Mouse (Mus musculus) heart, adult 2 months (tissue): ENCODE results near the gene Gan. TPM values are rescaled to one million over a fixed set of nuclear protein-coding genes. Genes with fewer than 3 reads are reported as not detected.

Experiments used
- DNase-seq, 2 experiments: peaks; one replicate each; pipeline ENCODE4 v3.0.0; 2021
- H3K27ac ChIP-seq: fragments of 200-600 bp; 2 replicates; pipeline ENCODE4 v1.8.1; 2022
- H3K27me3 ChIP-seq: fragments of 200-500 bp; 2 replicates; pipeline ENCODE4 v1.6.1; 2012; ENCODE audit warnings: mild to moderate bottlenecking, low read length, inconsistent platforms, mixed read lengths; ENCODE audit not compliant: control insufficient read depth, insufficient read depth
- H3K36me3 ChIP-seq: fragments of 200-500 bp; 2 replicates; pipeline ENCODE4 v1.6.1; 2012; ENCODE audit warnings: low read length, inconsistent platforms; ENCODE audit not compliant: control insufficient read depth, insufficient read depth
- H3K4me1 ChIP-seq: fragments of 200-500 bp; 2 replicates; pipeline ENCODE4 v1.6.1; 2011; ENCODE audit warnings: low read length; ENCODE audit not compliant: control insufficient read depth, insufficient read depth
- H3K4me3 ChIP-seq: fragments of 200-600 bp; 2 replicates; pipeline ENCODE4 v1.8.1; 2022
- H3K79me2 ChIP-seq: fragments of 200-500 bp; replicated peaks from 2 replicates; pipeline ENCODE4 v1.6.1; 2012; ENCODE audit warnings: mild to moderate bottlenecking, inconsistent platforms, low read length, moderate library complexity, mixed read lengths; ENCODE audit not compliant: control insufficient read depth, insufficient read depth
- H3K9ac ChIP-seq: fragments of 200-500 bp; 2 replicates; pipeline ENCODE4 v1.6.1; 2012; ENCODE audit warnings: low read depth, mild to moderate bottlenecking, control low read depth, inconsistent platforms, low read length, mixed read lengths
- CTCF ChIP-seq: fragments of 200-600 bp; IDR thresholded peaks from 2 replicates; pipeline ENCODE4 v1.8.1; 2022; ENCODE audit warnings: antibody characterized with exemption, mild to moderate bottlenecking, moderate library complexity
- EP300 ChIP-seq: fragments of 200-500 bp; IDR thresholded peaks from 2 replicates; pipeline ENCODE4 v1.6.1; 2011; ENCODE audit warnings: low read depth, low read length, control low read depth; ENCODE audit not compliant: insufficient read depth
- POLR2A ChIP-seq: fragments of 200-500 bp; IDR thresholded peaks from 2 replicates; pipeline ENCODE4 v1.6.1; 2011; ENCODE audit warnings: mild to moderate bottlenecking, low read depth, low read length, control low read depth; ENCODE audit not compliant: insufficient read depth
- WGBS: fragments of 180-500 bp; shearing (Covaris S2); methylation state at CpG from one replicate; pipeline ENCODE4 v1.1.7; 2018; 5-methylcytosine and 5-hydroxymethylcytosine counted together
- intact Hi-C: fragments of 180-260 bp; cut with DNase I; formaldehyde crosslinking; loops from one replicate; pipeline ENCODE4 v1.15.1; 2025
- long read RNA-seq: library from polyadenylated mRNA; stranded (forward); transcript quantifications from one replicate; pipeline ENCODE4 v2.0.0, GENCODE M21; 2021
- polyA plus RNA-seq: library from polyadenylated mRNA; depleted of rRNA; stranded (reverse); fragments of >200 nt; gene quantifications from 2 replicates; pipeline ENCODE4 v1.2.3, GENCODE M21; 2012; rRNA removed
- total RNA-seq, 2 experiments: library from RNA; stranded (reverse); gene quantifications; 2 replicates each; pipeline ENCODE4 v1.2.3; 2021

Gene Gan
- 1 to 10 TPM; 4.2 to 5.2 TPM for total RNA-seq
- 1.7 and 2.6 TPM in 2 replicates for polyA plus RNA-seq
- long read RNA-seq: 0 reads

DNA sequence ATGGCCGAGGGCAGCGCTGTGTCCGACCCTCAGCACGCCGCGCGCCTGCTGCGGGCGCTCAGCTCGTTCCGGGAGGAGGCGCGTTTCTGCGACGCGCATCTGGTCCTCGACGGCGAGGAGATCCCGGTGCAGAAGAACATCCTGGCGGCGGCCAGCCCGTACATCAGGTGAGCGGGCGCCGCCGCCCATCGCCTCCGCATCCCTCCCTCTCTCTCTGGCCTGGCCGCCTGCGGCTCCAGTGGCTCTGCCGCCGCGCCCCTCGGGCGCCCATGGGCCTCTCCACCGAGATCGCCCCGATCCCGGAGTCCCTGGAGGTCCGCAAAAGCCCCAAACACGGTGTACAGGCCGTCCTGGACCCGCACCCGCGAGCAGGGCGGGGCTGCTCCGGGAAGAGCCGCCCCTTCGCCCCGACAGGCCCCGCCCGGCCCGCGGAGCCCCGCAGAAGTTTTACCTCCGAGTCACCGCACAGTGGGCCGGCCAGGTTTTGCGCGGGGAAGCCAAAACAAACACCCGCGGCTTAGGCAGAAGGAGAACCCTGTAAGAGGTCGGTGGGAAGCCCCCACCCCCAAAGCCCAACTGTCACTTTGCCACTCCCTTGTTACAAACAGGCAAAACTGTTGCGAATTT, at the start of gene Gan:
TSS of gene Gan (plus strand) at position 1 of the 627 bp plus-strand sequence.
- H3K27me3 ChIP-seq: no peaks in the 10 kb centered on the region
- WGBS: under 1% methylated on average over 57 of the region's 65 CpGs
- DNase-seq: peak; percentile 68 to 70
- peak within 1 kb of the TSS; percentile 85 for H3K27ac ChIP-seq
- H3K4me3 ChIP-seq: peak within 1 kb of the TSS; percentile 99
- intact Hi-C loops: loop anchor here (2.0 to 5.0 kb wide), 3 partner anchors 41 to 236 kb away; partner anchors contain the start of genes 1700030J22Rik, Cenpn and Cmc2
- H3K79me2 ChIP-seq: peaks cover 2% of the 10 kb centered on the region
- peak within 1 kb of the TSS; percentile 73 for H3K9ac ChIP-seq
- 0 out of 2 replicates have a peak, but pooled peaks have one; percentile 4 for TF ChIP-seq CTCF
- no peak for TF ChIP-seq POLR2A
- peaks cover 5% of the 10 kb centered on the region for H3K4me1 ChIP-seq
- no peaks in the 10 kb centered on the region for H3K36me3 ChIP-seq

- H3K36me3 ChIP-seq: no peaks in the 10 kb centered on the region
- WGBS: 90% methylated on average over 19 of the region's 19 CpGs
- no peak overlapping the region for H3K4me3 ChIP-seq
- H3K27me3 ChIP-seq: no peaks in the 10 kb centered on the region
- TF ChIP-seq CTCF: peak; percentile 62
- no peak for TF ChIP-seq EP300
- no peak overlapping the region for H3K9ac ChIP-seq
- no peaks in the 10 kb centered on the region for H3K79me2 ChIP-seq
- no peaks in the 10 kb centered on the region for H3K4me1 ChIP-seq
- intact Hi-C loops: no loop called here
- no peak overlapping the region for H3K27ac ChIP-seq
- DNase-seq: no peak
Observed at GRCm38 (mm10) chr8:117109018-117109711, 48.8 kb upstream of the Gan start.

- no peak for TF ChIP-seq POLR2A
- peak; percentile 81 for TF ChIP-seq CTCF
- TF ChIP-seq EP300: no peak
- Histone ChIP-seq H3K79me2 (no peaks in the 10 kb centered on the region), H3K27ac (no peak overlapping the region), H3K36me3 (no peaks in the 10 kb centered on the region), H3K9ac (no peak overlapping the region), H3K27me3 (no peaks in the 10 kb centered on the region), H3K4me1 (no peaks in the 10 kb centered on the region), H3K4me3 (peak overlapping the region; percentile 22; the same call in 1 of the 2 replicates)
- WGBS: 43% methylated on average over 16 of the region's 16 CpGs
- peak; percentile 51 to 53 for DNase-seq
- intact Hi-C loops: no loop called here
Observed at GRCm38 (mm10) chr8:117109801-117110390, 48.0 kb upstream of the Gan start.

- Histone ChIP-seq H3K27me3 (no peaks in the 10 kb centered on the region), H3K36me3 (no peaks in the 10 kb centered on the region), H3K4me1 (no peaks in the 10 kb centered on the region), H3K79me2 (no peaks in the 10 kb centered on the region), H3K9ac (no peak overlapping the region), H3K27ac (no peak overlapping the region), H3K4me3 (no peak overlapping the region)
- DNase-seq: peak in 1 of 2 experiments; percentile 40
- TF ChIP-seq EP300 (no peak), CTCF (no peak), POLR2A (no peak)
- WGBS: 20% methylated on average over 3 of the region's 3 CpGs
- intact Hi-C loops: no loop called here
Observed at GRCm38 (mm10) chr8:117111641-117112040, 46.3 kb upstream of the Gan start.

- WGBS: 75% methylated on average over 8 of the region's 8 CpGs
Observed at GRCm38 (mm10) chr8:117112261-117112660, 45.7 kb upstream of the Gan start.

DNA sequence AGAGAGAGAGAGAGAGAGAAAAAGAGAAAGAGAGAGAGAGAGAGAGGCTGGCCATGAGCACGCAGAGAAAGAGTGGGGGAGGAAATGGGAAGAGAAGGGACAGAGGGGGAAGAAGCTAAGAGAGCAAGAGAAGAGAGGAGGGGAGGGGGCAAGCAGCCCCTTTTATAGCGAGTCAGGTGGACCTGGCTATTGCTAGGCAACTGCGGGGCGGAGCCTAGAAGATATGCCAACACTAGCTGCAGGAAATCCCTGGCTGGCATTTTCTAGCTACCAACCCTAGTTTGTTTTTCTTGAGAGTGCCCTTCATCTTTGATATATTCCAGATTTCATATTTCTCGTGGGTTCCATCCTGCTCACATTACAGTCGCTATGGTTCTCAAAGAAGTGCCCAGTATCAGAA, 42.8 kb upstream of the Gan start:
- no peak for DNase-seq
- TF ChIP-seq POLR2A (no peak), EP300 (no peak), CTCF (no peak)
- Histone ChIP-seq H3K36me3 (no peaks in the 10 kb centered on the region), H3K4me1 (no peaks in the 10 kb centered on the region), H3K27ac (no peak overlapping the region), H3K9ac (no peak overlapping the region), H3K79me2 (no peaks in the 10 kb centered on the region), H3K27me3 (no peaks in the 10 kb centered on the region), H3K4me3 (no peak overlapping the region)
- intact Hi-C loops: no loop called here
- WGBS: 51% methylated on average over 6 of the region's 6 CpGs

More at GRCm38 (mm10) chr8:117112261-117112660, 45.7 kb upstream of the Gan start:
- intact Hi-C loops: no loop called here
- no peaks in the 10 kb centered on the region for H3K36me3 ChIP-seq
- no peak overlapping the region for H3K27ac ChIP-seq
- H3K27me3 ChIP-seq: no peaks in the 10 kb centered on the region
- no peak for TF ChIP-seq POLR2A
- TF ChIP-seq EP300: no peak
- TF ChIP-seq CTCF: no peak
- no peak overlapping the region for H3K9ac ChIP-seq
- no peak overlapping the region for H3K4me3 ChIP-seq
- no peaks in the 10 kb centered on the region for H3K79me2 ChIP-seq
- no peaks in the 10 kb centered on the region for H3K4me1 ChIP-seq
- no peak for DNase-seq
